ENCODE assay signal across 11 mouse cellular contexts in the genomic region with DNA sequence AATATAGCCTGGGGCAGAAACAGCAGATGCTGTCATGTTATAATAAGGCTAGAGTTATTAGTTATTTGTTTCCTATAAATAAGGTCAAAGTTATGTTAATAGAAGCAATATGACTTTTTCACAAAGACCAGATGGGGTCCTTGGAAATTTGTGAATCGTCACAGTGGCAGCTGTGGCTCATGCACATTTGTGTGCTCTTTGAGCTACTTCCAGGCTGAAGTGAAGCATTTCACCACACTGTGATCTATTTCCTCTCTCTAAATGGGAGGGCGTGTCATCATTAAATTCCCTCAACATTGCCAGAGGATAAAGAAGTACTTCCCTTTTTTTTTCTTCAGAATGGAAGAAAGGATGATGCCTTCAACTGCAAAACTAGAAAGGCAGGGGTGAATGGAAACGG.
"Had no signal": no experiment of that assay in that cellular context is flagged by ENCODE, and none has a peak within 500 bp of the region (broad histone marks: within the 10 kb centered on the region; RNA-seq: fewer than 3 reads in every experiment).

No protein-coding gene starts in this region.

- DNase-seq: kidney, adult 9 months; kidney, postnatal 36 days; left cerebral cortex, postnatal 4 days; lung, adult 18-20 months; right cerebral cortex, postnatal 14 days; thymus, postnatal 4 days had no signal

- H3K4me3 ChIP-seq: limb, embryonic 13.5 days; midbrain, embryonic 13.5 days; neural tube, embryonic 13.5 days had no signal

- H3K27me3 ChIP-seq: limb, embryonic 13.5 days; midbrain, embryonic 13.5 days; neural tube, embryonic 13.5 days had no signal

- ATAC-seq: midbrain, embryonic 13.5 days had no signal

- H3K27ac ChIP-seq: kidney, postnatal 0 days; limb, embryonic 13.5 days; liver, embryonic 14.5 days; midbrain, embryonic 13.5 days; neural tube, embryonic 13.5 days had no signal

- H3K9me3 ChIP-seq: limb, embryonic 13.5 days; midbrain, embryonic 13.5 days; neural tube, embryonic 13.5 days had no signal

- H3K9ac ChIP-seq: limb, embryonic 13.5 days; liver, embryonic 14.5 days; midbrain, embryonic 13.5 days; neural tube, embryonic 13.5 days had no signal

- H3K36me3 ChIP-seq: limb, embryonic 13.5 days; midbrain, embryonic 13.5 days; neural tube, embryonic 13.5 days had no signal

- H3K4me2 ChIP-seq: limb, embryonic 13.5 days; midbrain, embryonic 13.5 days; neural tube, embryonic 13.5 days had no signal

- H3K4me1 ChIP-seq: limb, embryonic 13.5 days; midbrain, embryonic 13.5 days; neural tube, embryonic 13.5 days had no signal
